Mouse (Mus musculus) colon, adult 2 months (tissue): ENCODE data around the gene Prss1. TPM values are rescaled to one million over a fixed set of nuclear protein-coding genes. Genes with fewer than 3 reads are reported as not detected.

Experiments used
- polyA plus RNA-seq: library from polyadenylated mRNA; depleted of rRNA; stranded (reverse); fragments of >200 nt; gene quantifications from 2 replicates; pipeline ENCODE4 v1.2.3, GENCODE M21; 2012; rRNA removed

Gene Prss1
- 5.1 TPM in 1 of 2 replicates, not detected in the other for polyA plus RNA-seq

DNA sequence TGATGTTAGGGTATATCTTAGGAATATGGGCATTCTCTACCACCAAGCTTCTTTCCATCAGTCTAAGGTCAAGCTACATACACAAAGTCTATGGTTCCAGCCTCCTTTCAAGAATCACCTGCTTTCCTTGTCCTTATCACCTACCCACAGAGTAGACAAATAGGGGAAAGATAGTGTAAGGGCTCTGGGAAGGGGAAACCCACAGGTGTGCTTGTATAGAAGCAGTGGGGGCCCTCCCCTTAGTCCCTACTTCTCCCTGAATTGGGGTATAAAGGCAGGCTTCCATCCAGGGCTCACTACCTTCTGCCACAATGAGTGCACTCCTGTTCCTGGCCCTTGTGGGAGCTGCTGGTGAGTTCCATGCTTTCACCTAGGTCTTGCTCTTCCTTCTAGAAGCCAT is at the start of gene Prss1:
TSS of gene Prss1 (plus strand) at position 301 of the 400 bp plus-strand sequence.

DNA sequence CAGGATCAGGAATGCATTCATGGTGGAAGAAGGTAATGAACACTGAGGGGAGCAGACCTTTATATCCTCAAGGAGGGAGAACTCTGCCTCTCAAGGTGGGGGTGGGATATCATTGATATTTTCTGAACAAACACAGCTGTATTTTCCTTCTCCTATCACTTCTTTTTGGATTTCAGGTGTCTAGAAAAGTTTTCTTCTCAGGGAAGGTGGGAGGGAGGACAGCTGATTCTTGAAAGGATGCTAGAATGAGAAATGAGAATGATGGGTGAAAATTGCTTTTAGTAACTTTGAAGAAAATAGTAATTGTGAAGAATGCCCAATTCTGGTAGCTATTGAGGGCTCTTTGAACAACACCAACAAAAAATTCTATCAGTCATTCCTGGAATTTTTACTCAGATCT is 12.7 kb upstream of the Prss1 start, which contains the start of gene Gm10334:
TSS of gene Gm10334 (minus strand) at position 101 of the 400 bp plus-strand sequence.

Other genes starting within 250 kb of the Prss1 start
- gene Try4, start 156.7 kb upstream of the Prss1 start, polyA plus RNA-seq, result 2.8 and 3,866 TPM in 2 replicates
- 1.2 and 1,347 TPM in 2 replicates for gene Try5, start 142.1 kb upstream of the Prss1 start, polyA plus RNA-seq
- 37.0 TPM in 1 of 2 replicates, not detected in the other for gene Try10, start 104.8 kb upstream of the Prss1 start, polyA plus RNA-seq
- 0.20 and 54.1 TPM in 2 replicates for gene Prss3, start 81.3 kb upstream of the Prss1 start, polyA plus RNA-seq
- gene Gm5771, start 66.6 kb upstream of the Prss1 start, polyA plus RNA-seq, result 11.8 TPM in 1 of 2 replicates, not detected in the other
- 2.6 TPM in 1 of 2 replicates, not detected in the other for gene Gm10334, start 12.8 kb upstream of the Prss1 start, polyA plus RNA-seq
- 3.8 and 4,472 TPM in 2 replicates for gene Prss2, start 62.9 kb downstream of the Prss1 start, polyA plus RNA-seq
- gene Ephb6, start 146.6 kb downstream of the Prss1 start, polyA plus RNA-seq, result 6.7 and 8.6 TPM in 2 replicates
- 5.9 and 9.0 TPM in 2 replicates for gene Trpv6, start 177.5 kb downstream of the Prss1 start, polyA plus RNA-seq
- not detected in 2 replicates for gene Trpv5, start 221.8 kb downstream of the Prss1 start, polyA plus RNA-seq
- not detected in 2 replicates for gene Llcfc1, start 225.5 kb downstream of the Prss1 start, polyA plus RNA-seq
- gene Kel, start 245.4 kb downstream of the Prss1 start, polyA plus RNA-seq, result not detected in 2 replicates